In the genomic region with DNA sequence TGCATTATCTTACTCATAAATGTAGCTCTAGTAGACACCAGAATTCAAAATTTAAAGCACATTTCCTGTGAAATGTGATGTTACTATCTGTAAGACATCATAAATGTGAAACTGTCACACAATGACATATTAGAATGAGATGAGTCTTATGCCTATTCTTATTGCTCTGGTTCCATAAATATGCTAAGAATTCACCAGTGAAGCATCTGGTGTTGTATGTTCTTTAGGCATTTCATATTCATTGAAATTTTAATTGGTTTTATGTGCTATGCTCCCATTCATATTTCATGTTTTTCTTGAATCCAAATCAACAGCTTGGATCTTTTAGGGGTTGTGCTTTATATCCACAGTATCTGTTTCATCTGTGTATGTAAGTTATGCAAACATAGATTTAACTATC, we compare ENCODE assay signal across 16 mouse cellular contexts.
"Had no signal": no experiment of that assay in that cellular context is flagged by ENCODE, and none has a peak within 500 bp of the region (broad histone marks: within the 10 kb centered on the region; RNA-seq: fewer than 3 reads in every experiment).

No protein-coding gene starts in this region.

- H3K27ac ChIP-seq: lung, embryonic 15.5 days; macrophage; midbrain, embryonic 13.5 days; midbrain, embryonic 15.5 days; neural tube, embryonic 12.5 days; stomach, embryonic 15.5 days; stomach, postnatal 0 days had no signal

- H3K9me3 ChIP-seq: lung, embryonic 15.5 days; megakaryocyte, embryonic 14.5 days; midbrain, embryonic 13.5 days; midbrain, embryonic 15.5 days; neural tube, embryonic 12.5 days; stomach, embryonic 15.5 days had no signal

- H3K9ac ChIP-seq: lung, embryonic 15.5 days; midbrain, embryonic 13.5 days; midbrain, embryonic 15.5 days; neural tube, embryonic 12.5 days; stomach, embryonic 15.5 days had no signal

- DNase-seq: lung, postnatal 14 days; lung, postnatal 36 days; right cerebral cortex, postnatal 14 days; thymus, adult 2 months; thymus, postnatal 25 days; thymus, postnatal 4 days had no signal

- H3K4me3 ChIP-seq: lung, embryonic 15.5 days; megakaryocyte, embryonic 14.5 days; midbrain, embryonic 13.5 days; midbrain, embryonic 15.5 days; neural tube, embryonic 12.5 days; stomach, embryonic 15.5 days had no signal

- H3K4me1 ChIP-seq: lung, embryonic 15.5 days; megakaryocyte, embryonic 14.5 days; midbrain, embryonic 13.5 days; midbrain, embryonic 15.5 days; neural tube, embryonic 12.5 days; stomach, embryonic 15.5 days had no signal

- ATAC-seq: lung, postnatal 0 days; midbrain, embryonic 13.5 days; midbrain, embryonic 15.5 days had no signal

- H3K27me3 ChIP-seq: lung, embryonic 15.5 days; megakaryocyte, embryonic 14.5 days; midbrain, embryonic 13.5 days; midbrain, embryonic 15.5 days; neural tube, embryonic 12.5 days; stomach, embryonic 15.5 days had no signal

- H3K4me2 ChIP-seq: lung, embryonic 15.5 days; midbrain, embryonic 11.5 days; midbrain, embryonic 13.5 days; midbrain, embryonic 15.5 days; neural tube, embryonic 12.5 days; stomach, embryonic 15.5 days had no signal

- H3K36me3 ChIP-seq: lung, embryonic 15.5 days; midbrain, embryonic 13.5 days; midbrain, embryonic 15.5 days; neural tube, embryonic 12.5 days; stomach, embryonic 15.5 days had no signal
